Mouse (Mus musculus) bone marrow, adult 2 months (tissue): ENCODE results near the gene Faap20.

Experiments
- CTCF ChIP-seq: fragments of 200-500 bp; IDR thresholded peaks from 2 replicates; pipeline ENCODE4 v1.5.1; 2011; ENCODE audit warnings: low read length, control low read depth; ENCODE audit not compliant: control insufficient read depth, insufficient read depth
- POLR2A ChIP-seq: fragments of 200-500 bp; IDR thresholded peaks from 2 replicates; pipeline ENCODE4 v1.6.1; 2011; ENCODE audit warnings: low read depth, mild to moderate bottlenecking, control low read depth, low read length, borderline replicate concordance; ENCODE audit not compliant: control insufficient read depth

- TF ChIP-seq POLR2A (no peak), CTCF (no peak)
These were observed 15.1 kb downstream of the Faap20 start for GRCm38 (mm10) chr4:155264521-155265321.
